Mouse (Mus musculus) bone marrow, adult 2 months (tissue): ENCODE results near the gene Vmn1r89. TPM values are rescaled to one million over a fixed set of nuclear protein-coding genes. Genes with fewer than 3 reads are reported as not detected.

Experiments
- H3K27ac ChIP-seq: fragments of 200-500 bp; 2 replicates; pipeline ENCODE4 v1.5.1; 2012; ENCODE audit warnings: low read depth, mild to moderate bottlenecking, control low read depth, inconsistent platforms, low read length; ENCODE audit not compliant: control insufficient read depth, poor library complexity, insufficient read depth
- H3K4me1 ChIP-seq: fragments of 200-500 bp; 2 replicates; pipeline ENCODE4 v1.6.1; 2011; ENCODE audit warnings: low read length; ENCODE audit not compliant: control insufficient read depth, insufficient read depth
- H3K4me3 ChIP-seq: fragments of 200-500 bp; replicated peaks from 2 replicates; pipeline ENCODE3; 2011; ENCODE audit warnings: mild to moderate bottlenecking, low read depth, low read length, control low read depth; ENCODE audit not compliant: control insufficient read depth
- CTCF ChIP-seq: fragments of 200-500 bp; IDR thresholded peaks from 2 replicates; pipeline ENCODE4 v1.5.1; 2011; ENCODE audit warnings: low read length, control low read depth; ENCODE audit not compliant: control insufficient read depth, insufficient read depth
- POLR2A ChIP-seq: fragments of 200-500 bp; IDR thresholded peaks from 2 replicates; pipeline ENCODE4 v1.6.1; 2011; ENCODE audit warnings: low read depth, mild to moderate bottlenecking, control low read depth, low read length, borderline replicate concordance; ENCODE audit not compliant: control insufficient read depth
- WGBS: fragments of 180-500 bp; shearing (Covaris S2); methylation state at CpG from one replicate; pipeline ENCODE4 v1.1.7; 2018; 5-methylcytosine and 5-hydroxymethylcytosine counted together
- polyA plus RNA-seq: library from polyadenylated mRNA; stranded (reverse); fragments of >200 nt; gene quantifications from 2 replicates; pipeline ENCODE4 v1.2.4, GENCODE M21; 2011; ENCODE audit warnings: low replicate concordance; ENCODE audit not compliant: missing spikeins, insufficient read depth, insufficient read length

Vmn1r89 gene
- not detected in 2 replicates for polyA plus RNA-seq

DNA sequence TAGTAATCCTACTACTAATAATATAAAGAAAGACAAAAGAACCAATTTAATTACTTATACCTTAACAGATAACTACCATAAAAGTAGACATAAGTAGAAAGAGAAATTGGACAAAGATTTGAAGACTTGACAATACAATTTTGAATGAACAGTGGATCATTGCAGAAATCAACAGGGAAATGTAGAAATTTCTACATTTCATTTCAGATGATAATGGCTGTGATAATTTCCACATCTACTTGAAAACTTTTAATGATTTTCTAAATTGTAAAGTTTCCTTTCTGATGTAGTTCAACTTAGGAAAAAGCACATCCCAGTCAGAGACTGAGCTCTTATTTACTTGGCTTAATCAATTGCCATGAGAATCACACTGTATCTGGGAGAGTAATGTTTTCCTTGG lies at the start of gene Vmn1r89:
TSS of gene Vmn1r89 (plus strand) at position 301 of the 400 bp plus-strand sequence.
- Histone ChIP-seq H3K4me3 (no peak within 1 kb of the TSS), H3K4me1 (no peaks in the 10 kb centered on the region), H3K27ac (no peak within 1 kb of the TSS)
- no peak for TF ChIP-seq CTCF
- no peak for TF ChIP-seq POLR2A

GRCm38 (mm10) chr7:13260746-13261700 lies 48.2 kb downstream of the Vmn1r89 start:
- no peak overlapping the region for H3K4me3 ChIP-seq
- WGBS = 64% methylated on average over 50 of the region's 50 CpGs
- no peak for TF ChIP-seq CTCF
- TF ChIP-seq POLR2A = no peak; the same call in 1 of the 2 replicates
- H3K27ac ChIP-seq = no peak overlapping the region
- H3K4me1 ChIP-seq = no peaks in the 10 kb centered on the region

DNA sequence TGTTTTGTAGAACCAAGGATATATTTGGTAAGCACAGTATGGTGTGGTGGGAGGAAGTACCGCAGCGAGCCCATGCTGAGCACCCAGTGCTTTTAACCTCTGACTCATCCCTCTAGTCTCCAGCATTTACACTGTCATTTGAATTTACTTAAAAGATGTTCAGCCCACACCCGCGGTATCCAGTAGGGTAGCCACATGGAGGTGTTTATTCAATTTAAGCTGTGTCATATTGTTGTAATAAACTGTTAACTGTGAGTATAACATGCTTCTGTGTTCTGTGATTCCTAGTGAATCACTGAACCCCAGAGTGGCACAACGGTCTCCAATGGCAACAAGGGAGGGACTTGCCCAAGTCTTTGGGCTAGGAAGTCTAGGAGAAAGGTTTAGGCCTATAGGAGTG lies 51.0 kb downstream of the Vmn1r89 start:
- no peak overlapping the region for H3K4me3 ChIP-seq
- TF ChIP-seq POLR2A (no peak), CTCF (no peak)
- no peak overlapping the region for H3K27ac ChIP-seq
- H3K4me1 ChIP-seq = no peaks in the 10 kb centered on the region
- 80% methylated on average over 5 of the region's 5 CpGs for WGBS

DNA sequence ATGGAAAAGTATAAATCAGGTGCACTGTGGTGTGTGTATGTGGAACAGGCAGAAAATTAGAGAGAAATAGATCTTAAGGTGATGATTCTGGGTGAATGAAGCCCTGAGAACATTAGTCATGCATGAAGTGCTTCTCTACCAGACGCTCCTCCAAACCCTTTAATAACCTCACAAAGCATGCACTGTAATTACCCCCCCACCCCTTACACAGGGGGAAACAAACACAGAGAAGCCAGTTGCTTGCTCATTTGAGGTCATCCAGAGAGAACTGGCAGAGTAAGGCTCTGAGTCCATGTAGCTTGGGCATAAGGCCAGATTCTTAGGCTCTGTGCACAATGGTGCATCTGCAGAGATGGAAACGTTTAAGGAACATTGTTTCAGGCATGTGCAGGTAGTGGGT lies 51.6 kb downstream of the Vmn1r89 start:
- H3K27ac ChIP-seq = no peak overlapping the region
- WGBS = 65% methylated on average over 2 of the region's 2 CpGs

GRCm38 (mm10) chr7:13268749-13269260 lies 56.0 kb downstream of the Vmn1r89 start:
- TF ChIP-seq POLR2A = no peak
- WGBS = 87% methylated on average over 4 of the region's 4 CpGs
- Histone ChIP-seq H3K27ac (no peak overlapping the region), H3K4me3 (no peak overlapping the region), H3K4me1 (no peaks in the 10 kb centered on the region)

More for the DNA sequence above, 51.6 kb downstream of the Vmn1r89 start:
- TF ChIP-seq CTCF (no peak), POLR2A (no peak)
- H3K4me1 ChIP-seq = no peaks in the 10 kb centered on the region
- no peak overlapping the region for H3K4me3 ChIP-seq

- no peak overlapping the region for H3K4me3 ChIP-seq
- WGBS = 81% methylated on average over 11 of the region's 11 CpGs
- TF ChIP-seq POLR2A = no peak
- no peak for TF ChIP-seq CTCF
Measured at GRCm38 (mm10) chr7:13269394-13269793, 56.6 kb downstream of the Vmn1r89 start.

More at GRCm38 (mm10) chr7:13269394-13269793, 56.6 kb downstream of the Vmn1r89 start:
- Histone ChIP-seq H3K27ac (no peak overlapping the region), H3K4me1 (no peaks in the 10 kb centered on the region)

Other genes starting within 250 kb of the Vmn1r89 start
- 0.70 and 0.80 TPM in 2 replicates for gene Zfp324, start 247.2 kb upstream of the Vmn1r89 start, polyA plus RNA-seq
- 2.3 and 4.4 TPM in 2 replicates for gene Zfp446, start 235.2 kb upstream of the Vmn1r89 start, polyA plus RNA-seq
- gene Slc27a5, start 214.8 kb upstream of the Vmn1r89 start, polyA plus RNA-seq = 1.7 and 2.2 TPM in 2 replicates
- gene Trim28, start 213.9 kb upstream of the Vmn1r89 start, polyA plus RNA-seq = 163 and 286 TPM in 2 replicates
- 9.6 and 10.0 TPM in 2 replicates for gene Zbtb45, start 203.0 kb upstream of the Vmn1r89 start, polyA plus RNA-seq
- 123 and 183 TPM in 2 replicates for gene Chmp2a, start 178.2 kb upstream of the Vmn1r89 start, polyA plus RNA-seq
- gene Ube2m, start 174.7 kb upstream of the Vmn1r89 start, polyA plus RNA-seq = 132 and 135 TPM in 2 replicates
- 0.83 and 4.1 TPM in 2 replicates for gene Mzf1, start 158.3 kb upstream of the Vmn1r89 start, polyA plus RNA-seq
- 0.55 and 0.77 TPM in 2 replicates for gene Vmn1r85, start 117.8 kb upstream of the Vmn1r89 start, polyA plus RNA-seq
- gene Vmn1r86, start 93.1 kb upstream of the Vmn1r89 start, polyA plus RNA-seq = not detected in 2 replicates
- gene Vmn1r87, start 72.9 kb upstream of the Vmn1r89 start, polyA plus RNA-seq = not detected in 2 replicates
- gene Vmn1r88, start 53.5 kb upstream of the Vmn1r89 start, polyA plus RNA-seq = 0.31 and 1.7 TPM in 2 replicates
- 174 and 228 TPM in 2 replicates for gene Lig1, start 64.3 kb downstream of the Vmn1r89 start, polyA plus RNA-seq
- 3.8 and 4.0 TPM in 2 replicates for gene Zswim9, start 65.7 kb downstream of the Vmn1r89 start, polyA plus RNA-seq
- gene Pla2g4c, start 111.6 kb downstream of the Vmn1r89 start, polyA plus RNA-seq = 2.0 and 5.5 TPM in 2 replicates
- gene Cabp5, start 185.1 kb downstream of the Vmn1r89 start, polyA plus RNA-seq = not detected in 2 replicates
- gene Bsph1, start 237.8 kb downstream of the Vmn1r89 start, polyA plus RNA-seq = not detected in 2 replicates